Mouse (Mus musculus): ENCODE results near the gene Dhx15. TPM values are rescaled to one million over a fixed set of nuclear protein-coding genes. Genes with fewer than 3 reads are reported as not detected.
A peak's percentile ranks its signal among the peaks of the same experiment; 100 is the strongest.

The Dhx15 gene
- polyA plus RNA-seq, 1 experiment from 2014 or later = 187 TPM

- no peak overlapping the region for H3K27ac ChIP-seq
- 78% methylated on average over 14 of the region's 14 CpGs for WGBS
- no peaks in the 10 kb centered on the region for H3K36me3 ChIP-seq (ENCODE audit: poor library complexity, severe bottlenecking)
- H3K4me1 ChIP-seq = peaks cover 29% of the 10 kb centered on the region
- no peak overlapping the region for H3K4me3 ChIP-seq
- H3K27me3 ChIP-seq = no peaks in the 10 kb centered on the region
- no peak overlapping the region for H3K9ac ChIP-seq
- no peak overlapping the region for H3K4me2 ChIP-seq
- no peak for ATAC-seq
- no peaks in the 10 kb centered on the region for H3K9me3 ChIP-seq (replicated peaks)
Measured at GRCm38 (mm10) chr5:52220013-52220804, 29.9 kb upstream of the Dhx15 start.

- no peaks in the 10 kb centered on the region for H3K9me3 ChIP-seq (replicated peaks)
- H3K4me3 ChIP-seq = no peak overlapping the region
- H3K27me3 ChIP-seq = no peaks in the 10 kb centered on the region
- H3K27ac ChIP-seq = no peak overlapping the region
- H3K36me3 ChIP-seq (ENCODE audit: poor library complexity, severe bottlenecking) = no peaks in the 10 kb centered on the region
- 56% methylated on average over 6 of the region's 6 CpGs for WGBS
- H3K9ac ChIP-seq = no peak overlapping the region
- H3K4me1 ChIP-seq = peaks cover 29% of the 10 kb centered on the region
- H3K4me2 ChIP-seq = peak overlapping the region; percentile 19; the same call in 1 of the 2 replicates
- peak; percentile 26; the same call in 1 of the 2 replicates for ATAC-seq
Measured at GRCm38 (mm10) chr5:52218238-52218637, 27.9 kb upstream of the Dhx15 start.

GRCm38 (mm10) chr5:52213143-52213900, 23.0 kb upstream of the Dhx15 start:
- Histone ChIP-seq H3K9ac (no peak overlapping the region), H3K36me3 (ENCODE audit: poor library complexity, severe bottlenecking) (no peaks in the 10 kb centered on the region), H3K4me2 (no peak overlapping the region), H3K4me3 (no peak overlapping the region), H3K4me1 (peaks cover 17% of the 10 kb centered on the region), H3K27me3 (no peaks in the 10 kb centered on the region), H3K27ac (no peak overlapping the region), H3K9me3 (replicated peaks) (no peaks in the 10 kb centered on the region)
- ATAC-seq = no peak
- 85% methylated on average over 7 of the region's 7 CpGs for WGBS

GRCm38 (mm10) chr5:52191180-52191468, 810 bp upstream of the Dhx15 start:
- no peak for ATAC-seq
- no peaks in the 10 kb centered on the region for H3K36me3 ChIP-seq (ENCODE audit: poor library complexity, severe bottlenecking)
- no peak overlapping the region for H3K27ac ChIP-seq
- H3K27me3 ChIP-seq = no peaks in the 10 kb centered on the region
- WGBS = 50% methylated on average over 1 of the region's 1 CpGs
- H3K4me2 ChIP-seq = peak overlapping the region; percentile 70
- H3K4me1 ChIP-seq = peaks cover 32% of the 10 kb centered on the region
- H3K4me3 ChIP-seq = peak overlapping the region; percentile 87
- peak overlapping the region; percentile 52 for H3K9ac ChIP-seq
- no peaks in the 10 kb centered on the region for H3K9me3 ChIP-seq (replicated peaks)

- Histone ChIP-seq H3K27me3 (no peaks in the 10 kb centered on the region), H3K9ac (peak overlapping the region; percentile 99), H3K4me1 (peaks cover 40% of the 10 kb centered on the region), H3K27ac (peak overlapping the region; percentile 93), H3K4me3 (peak overlapping the region; percentile 87), H3K9me3 (replicated peaks) (no peaks in the 10 kb centered on the region), H3K36me3 (ENCODE audit: poor library complexity, severe bottlenecking) (no peaks in the 10 kb centered on the region), H3K4me2 (peak overlapping the region; percentile 70)
- 1% methylated on average over 58 of the region's 63 CpGs for WGBS
- ATAC-seq = peak; percentile 87
Measured at GRCm38 (mm10) chr5:52189664-52190365, 499 bp downstream of the Dhx15 start.

- no peaks in the 10 kb centered on the region for H3K27me3 ChIP-seq
- peak overlapping the region; percentile 70 for H3K4me2 ChIP-seq
- no peak for ATAC-seq
- H3K4me1 ChIP-seq = peaks cover 40% of the 10 kb centered on the region
- H3K9ac ChIP-seq = peak overlapping the region; percentile 99; the same call in 1 of the 2 replicates
- peak overlapping the region; percentile 87 for H3K4me3 ChIP-seq
- peaks cover 11% of the 10 kb centered on the region for H3K36me3 ChIP-seq (ENCODE audit: poor library complexity, severe bottlenecking)
- H3K9me3 ChIP-seq (replicated peaks) = no peaks in the 10 kb centered on the region
- H3K27ac ChIP-seq = no peak overlapping the region
- WGBS = 39% methylated on average over 3 of the region's 3 CpGs
Measured at GRCm38 (mm10) chr5:52188206-52188605, 2.1 kb downstream of the Dhx15 start.

- Histone ChIP-seq H3K4me1 (no peaks in the 10 kb centered on the region), H3K27ac (no peak overlapping the region), H3K9ac (no peak overlapping the region), H3K27me3 (no peaks in the 10 kb centered on the region), H3K4me3 (no peak overlapping the region), H3K36me3 (ENCODE audit: poor library complexity, severe bottlenecking) (peaks cover 26% of the 10 kb centered on the region), H3K9me3 (replicated peaks) (no peaks in the 10 kb centered on the region), H3K4me2 (no peak overlapping the region)
- ATAC-seq = no peak
- 89% methylated on average over 1 of the region's 1 CpGs for WGBS
Measured at GRCm38 (mm10) chr5:52177326-52177725, 13.0 kb downstream of the Dhx15 start.

GRCm38 (mm10) chr5:52168468-52168867, 21.8 kb downstream of the Dhx15 start:
- Histone ChIP-seq H3K4me2 (no peak overlapping the region), H3K4me1 (no peaks in the 10 kb centered on the region), H3K9ac (no peak overlapping the region), H3K4me3 (no peak overlapping the region), H3K9me3 (replicated peaks) (no peaks in the 10 kb centered on the region), H3K27ac (no peak overlapping the region), H3K36me3 (ENCODE audit: poor library complexity, severe bottlenecking) (peaks cover 34% of the 10 kb centered on the region), H3K27me3 (no peaks in the 10 kb centered on the region)
- ATAC-seq = no peak
- WGBS = 20% methylated on average over 2 of the region's 2 CpGs

- Histone ChIP-seq H3K27ac (no peak overlapping the region), H3K4me1 (no peaks in the 10 kb centered on the region), H3K27me3 (no peaks in the 10 kb centered on the region), H3K9me3 (replicated peaks) (no peaks in the 10 kb centered on the region), H3K36me3 (ENCODE audit: poor library complexity, severe bottlenecking) (peaks cover 39% of the 10 kb centered on the region), H3K4me2 (no peak overlapping the region), H3K4me3 (no peak overlapping the region), H3K9ac (no peak overlapping the region)
- WGBS = 97% methylated on average over 3 of the region's 3 CpGs
- no peak for ATAC-seq
Measured at GRCm38 (mm10) chr5:52149138-52149537, 41.2 kb downstream of the Dhx15 start.

GRCm38 (mm10) chr5:52147141-52147540, 43.2 kb downstream of the Dhx15 start:
- H3K4me3 ChIP-seq = no peak overlapping the region
- H3K36me3 ChIP-seq (ENCODE audit: poor library complexity, severe bottlenecking) = peaks cover 39% of the 10 kb centered on the region
- H3K27ac ChIP-seq = no peak overlapping the region
- H3K4me2 ChIP-seq = no peak overlapping the region
- no peak for ATAC-seq
- H3K27me3 ChIP-seq = no peaks in the 10 kb centered on the region
- WGBS = 95% methylated on average over 4 of the region's 4 CpGs
- no peak overlapping the region for H3K9ac ChIP-seq
- H3K4me1 ChIP-seq = no peaks in the 10 kb centered on the region
- H3K9me3 ChIP-seq (replicated peaks) = no peaks in the 10 kb centered on the region

- Histone ChIP-seq H3K27ac (no peak overlapping the region), H3K4me2 (no peak overlapping the region), H3K4me1 (no peaks in the 10 kb centered on the region), H3K9ac (no peak overlapping the region), H3K27me3 (no peaks in the 10 kb centered on the region), H3K4me3 (no peak overlapping the region), H3K9me3 (replicated peaks) (no peaks in the 10 kb centered on the region), H3K36me3 (ENCODE audit: poor library complexity, severe bottlenecking) (peaks cover 31% of the 10 kb centered on the region; the same call in 1 of the 2 replicates)
- ATAC-seq = peak; percentile 22; the same call in 1 of the 2 replicates
- WGBS = 94% methylated on average over 6 of the region's 6 CpGs
Measured at GRCm38 (mm10) chr5:52145684-52146083, 44.6 kb downstream of the Dhx15 start.

GRCm38 (mm10) chr5:52141936-52142335, 48.4 kb downstream of the Dhx15 start:
- Histone ChIP-seq H3K9me3 (replicated peaks) (no peaks in the 10 kb centered on the region), H3K4me2 (no peak overlapping the region), H3K27me3 (no peaks in the 10 kb centered on the region), H3K36me3 (ENCODE audit: poor library complexity, severe bottlenecking) (peaks cover 46% of the 10 kb centered on the region), H3K27ac (no peak overlapping the region), H3K9ac (no peak overlapping the region), H3K4me3 (no peak overlapping the region), H3K4me1 (no peaks in the 10 kb centered on the region)
- no peak for ATAC-seq
- 90% methylated on average over 9 of the region's 9 CpGs for WGBS

All from forebrain, embryonic 13.5 days (tissue).